Mouse (Mus musculus) G1E (cell line): ENCODE data around the gene Tgfbr3. TPM values are rescaled to one million over a fixed set of nuclear protein-coding genes. Genes with fewer than 3 reads are reported as not detected.

ENCODE experiments used
- ATAC-seq: 2 replicates; pipeline ENCODE4 v1.8.0; 2016; ENCODE audit warnings: mild to moderate bottlenecking; ENCODE audit not compliant: insufficient number of reproducible peaks, poor library complexity, low FRiP score, severe bottlenecking; ENCODE audit errors: extremely low read depth
- DNase-seq: peaks from one replicate; pipeline ENCODE4 v3.0.0; 2012; ENCODE audit warnings: low spot score
- H3K27me3 ChIP-seq: 2 replicates; pipeline ENCODE4 v1.6.1; 2012; ENCODE audit warnings: mild to moderate bottlenecking, low read length, inconsistent platforms; ENCODE audit not compliant: insufficient read depth
- H3K36me3 ChIP-seq: replicated peaks from 2 replicates; pipeline ENCODE3; 2012; ENCODE audit warnings: mild to moderate bottlenecking, inconsistent platforms
- H3K4me1 ChIP-seq: 2 replicates; pipeline ENCODE4 v1.6.1; 2012; ENCODE audit warnings: low read depth, low read length, inconsistent platforms, mixed read lengths; ENCODE audit not compliant: insufficient read depth
- H3K4me3 ChIP-seq: 2 replicates; pipeline ENCODE4 v1.5.1; 2012; ENCODE audit warnings: low read depth, mild to moderate bottlenecking, inconsistent platforms, low read length, moderate library complexity, mixed read lengths
- H3K9me3 ChIP-seq: replicated peaks from 2 replicates; pipeline ENCODE4 v1.6.1; 2012; ENCODE audit warnings: inconsistent platforms
- CTCF ChIP-seq: IDR thresholded peaks from 2 replicates; pipeline ENCODE4 v1.5.1; 2012; ENCODE audit warnings: low read depth, low read length, inconsistent platforms, mixed read lengths
- GATA1 ChIP-seq: IDR thresholded peaks from 2 replicates; pipeline ENCODE4 v1.6.1; 2012; ENCODE audit warnings: borderline replicate concordance, low read length, inconsistent platforms, mixed read lengths
- GATA2 ChIP-seq: IDR thresholded peaks from 2 replicates; pipeline ENCODE4 v1.6.1; 2012; ENCODE audit warnings: low read depth, low read length, inconsistent platforms, borderline replicate concordance
- POLR2AphosphoS5 ChIP-seq: IDR thresholded peaks from 2 replicates; pipeline ENCODE4 v1.6.1; 2012; ENCODE audit warnings: low read depth, low read length, inconsistent platforms; ENCODE audit not compliant: insufficient replicate concordance
- TAL1 ChIP-seq: conservative IDR thresholded peaks from 2 replicates; pipeline ENCODE4 v1.6.1; 2012; ENCODE audit warnings: low read depth, low read length, inconsistent platforms, mixed read lengths
- polyA plus RNA-seq: library from polyadenylated mRNA; stranded (reverse); fragments of >175 nt; gene quantifications from 2 replicates; pipeline ENCODE4 v1.2.3, GENCODE M21; 2012
- total RNA-seq, 2 experiments: library from RNA; stranded (forward) in 1 of 2; stranded (reverse) in 1 of 2; fragments of 200-1000 nt in 1 of 2; fragments of >200 nt in 1 of 2; fragmentation: Nextera tagmentation in 1 of 2; gene quantifications; 2 replicates each; pipeline ENCODE4 v1.2.3; 2014 to 2017

The Tgfbr3 gene
- total and polyA plus RNA-seq, 3 experiments: 0.05 TPM; not detected in 2

- ATAC-seq (no peak), DNase-seq (no peak)
- Histone ChIP-seq H3K9me3 (peaks cover 8% of the 10 kb centered on the region), H3K27me3 (peaks cover 13% of the 10 kb centered on the region; the same call in 1 of the 2 replicates), H3K4me3 (no peak overlapping the region), H3K36me3 (no peaks in the 10 kb centered on the region), H3K4me1 (no peaks in the 10 kb centered on the region)
- TF ChIP-seq CTCF: no peak
- no peak for TF ChIP-seq GATA1
- TF ChIP-seq POLR2AphosphoS5: no peak
- no peak for TF ChIP-seq GATA2
- TF ChIP-seq TAL1: no peak
Measured at GRCm38 (mm10) chr5:107289986-107290385, 557 bp upstream of the Tgfbr3 start.

GRCm38 (mm10) chr5:107288427-107289233, 799 bp downstream of the Tgfbr3 start:
- Histone ChIP-seq H3K9me3 (peaks cover 8% of the 10 kb centered on the region), H3K27me3 (peaks cover 13% of the 10 kb centered on the region; the same call in 1 of the 2 replicates), H3K4me1 (no peaks in the 10 kb centered on the region), H3K36me3 (no peaks in the 10 kb centered on the region), H3K4me3 (no peak overlapping the region)
- DNase-seq: no peak
- ATAC-seq: no peak
- TF ChIP-seq POLR2AphosphoS5 (no peak), TAL1 (no peak), CTCF (no peak)

GRCm38 (mm10) chr5:107287908-107288267, 1.5 kb downstream of the Tgfbr3 start:
- Histone ChIP-seq H3K36me3 (no peaks in the 10 kb centered on the region), H3K9me3 (peaks cover 8% of the 10 kb centered on the region), H3K4me1 (no peaks in the 10 kb centered on the region), H3K27me3 (peaks cover 13% of the 10 kb centered on the region; the same call in 1 of the 2 replicates), H3K4me3 (no peak overlapping the region)
- TF ChIP-seq CTCF (no peak), POLR2AphosphoS5 (no peak), TAL1 (no peak)
- no peak for ATAC-seq
- DNase-seq: no peak

- Histone ChIP-seq H3K27me3 (peaks cover 13% of the 10 kb centered on the region), H3K36me3 (no peaks in the 10 kb centered on the region), H3K4me3 (no peak overlapping the region), H3K4me1 (no peaks in the 10 kb centered on the region), H3K9me3 (peaks cover 8% of the 10 kb centered on the region)
- peak; percentile 34; the same call in 1 of the 2 replicates for ATAC-seq
- no peak for DNase-seq
- TF ChIP-seq CTCF: no peak
- no peak for TF ChIP-seq GATA1
- TF ChIP-seq TAL1: no peak
- no peak for TF ChIP-seq GATA2
- no peak for TF ChIP-seq POLR2AphosphoS5
Measured at GRCm38 (mm10) chr5:107287254-107287907, 2.0 kb downstream of the Tgfbr3 start.

GRCm38 (mm10) chr5:107285563-107285962, 3.9 kb downstream of the Tgfbr3 start:
- no peak for TF ChIP-seq GATA2
- TF ChIP-seq POLR2AphosphoS5: no peak
- no peak for TF ChIP-seq CTCF
- no peak for TF ChIP-seq GATA1
- TF ChIP-seq TAL1: no peak
- ATAC-seq (no peak), DNase-seq (no peak)

GRCm38 (mm10) chr5:107283935-107284524, 5.4 kb downstream of the Tgfbr3 start:
- no peak overlapping the region for H3K4me3 ChIP-seq
- no peak for ATAC-seq
- no peak for TF ChIP-seq TAL1
- no peak for TF ChIP-seq GATA2
- no peak for TF ChIP-seq GATA1
- no peak for TF ChIP-seq POLR2AphosphoS5
- H3K27me3 ChIP-seq: peaks cover 7% of the 10 kb centered on the region
- H3K4me1 ChIP-seq: no peaks in the 10 kb centered on the region
- H3K9me3 ChIP-seq: peaks cover 6% of the 10 kb centered on the region
- H3K36me3 ChIP-seq: no peaks in the 10 kb centered on the region
- no peak for DNase-seq

More at GRCm38 (mm10) chr5:107285563-107285962, 3.9 kb downstream of the Tgfbr3 start:
- H3K4me1 ChIP-seq: no peaks in the 10 kb centered on the region
- H3K27me3 ChIP-seq: peaks cover 13% of the 10 kb centered on the region
- no peaks in the 10 kb centered on the region for H3K36me3 ChIP-seq
- H3K9me3 ChIP-seq: peaks cover 8% of the 10 kb centered on the region
- H3K4me3 ChIP-seq: no peak overlapping the region
